Mouse (Mus musculus): ENCODE measurements at regions not wholly inside any gene's neighbourhood (a gene's known extent, or its start where the extent isn't known, plus 50 kb on each side); places are given as distances from the start of the nearest gene placed in this dataset.
A peak's percentile ranks its signal among the peaks of the same experiment; 100 is the strongest.

DNA sequence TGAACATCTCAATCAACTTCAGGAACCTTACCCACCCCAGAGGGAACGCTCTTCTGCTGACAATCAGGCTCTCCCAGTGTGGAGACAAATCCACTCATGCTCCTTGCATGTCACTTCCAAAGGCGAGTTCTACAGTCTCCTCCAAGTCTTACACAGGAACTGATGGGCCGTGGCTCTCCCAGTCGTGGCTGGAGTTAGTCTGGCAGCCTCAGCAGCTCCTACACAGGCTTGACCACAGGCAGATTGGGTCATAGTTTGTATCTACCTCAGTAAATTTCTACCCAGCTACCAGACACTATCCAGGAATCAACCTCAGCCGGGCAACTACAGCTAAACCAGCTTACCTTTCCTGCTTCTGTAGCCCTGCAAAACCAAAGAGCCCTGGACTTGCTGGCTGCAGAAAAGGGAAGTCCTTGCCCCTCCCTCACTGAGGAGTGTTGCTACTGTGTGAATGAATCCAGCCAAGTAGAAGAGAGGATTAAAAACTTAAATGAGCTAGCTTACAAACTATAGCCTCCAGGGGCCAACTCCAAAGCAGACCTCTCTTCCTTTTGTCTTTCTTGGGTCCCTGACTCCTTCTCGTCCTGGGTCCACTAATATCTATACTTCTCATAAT is 978.5 kb downstream of the 4930447A16Rik start:
- H3K4me3 ChIP-seq (ENCODE audit: low read depth, low read length), result no peak overlapping the region
- H3K27me3 ChIP-seq (replicated peaks; ENCODE audit: insufficient read depth, low read length), result no peaks in the 10 kb centered on the region
- ATAC-seq (no peak), DNase-seq (ENCODE audit: low spot score) (no peak)
- TF ChIP-seq CTCF (IDR thresholded peaks at IDR 0.05) (no peak), EP300 (IDR thresholded peaks at IDR 0.05) (no peak)
- WGBS, result 50% methylated on average over 6 of the region's 6 CpGs
- H3K4me1 ChIP-seq (ENCODE audit: insufficient read depth, low read depth, low read length), result no peaks in the 10 kb centered on the region
- no peak overlapping the region for H3K27ac ChIP-seq (ENCODE audit: low read length)
- no peaks in the 10 kb centered on the region for H3K36me3 ChIP-seq (ENCODE audit: insufficient read depth, low read length)
- no peak overlapping the region for H3K9ac ChIP-seq (replicated peaks; ENCODE audit: low read depth)
- no peak overlapping the region for H3K4me2 ChIP-seq (replicated peaks; ENCODE audit: low read depth, low read length)
- no peaks in the 10 kb centered on the region for H3K9me3 ChIP-seq (ENCODE audit: low read length)

- peak; percentile 72 for DNase-seq (ENCODE audit: low spot score)
These were observed 981.0 kb downstream of the 4930447A16Rik start for GRCm38 (mm10) chr15:38406114-38406960.

GRCm38 (mm10) chr15:38407476-38407875 is 982.1 kb downstream of the 4930447A16Rik start:
- TF ChIP-seq CTCF (IDR thresholded peaks at IDR 0.05), result no peak
- TF ChIP-seq EP300 (IDR thresholded peaks at IDR 0.05), result no peak
- Histone ChIP-seq H3K27ac (ENCODE audit: low read length) (no peak overlapping the region), H3K9ac (replicated peaks; ENCODE audit: low read depth) (no peak overlapping the region), H3K4me3 (ENCODE audit: low read depth, low read length) (no peak overlapping the region), H3K4me1 (ENCODE audit: insufficient read depth, low read depth, low read length) (no peaks in the 10 kb centered on the region), H3K27me3 (replicated peaks; ENCODE audit: insufficient read depth, low read length) (no peaks in the 10 kb centered on the region), H3K9me3 (ENCODE audit: low read length) (no peaks in the 10 kb centered on the region), H3K36me3 (ENCODE audit: insufficient read depth, low read length) (no peaks in the 10 kb centered on the region), H3K4me2 (replicated peaks; ENCODE audit: low read depth, low read length) (no peak overlapping the region)
- no peak for DNase-seq (ENCODE audit: low spot score)
- ATAC-seq, result no peak
- WGBS, result 65% methylated on average over 5 of the region's 5 CpGs

More at GRCm38 (mm10) chr15:38406114-38406960, 981.0 kb downstream of the 4930447A16Rik start:
- peak; percentile 77 for ATAC-seq
- WGBS, result 29% methylated on average over 13 of the region's 13 CpGs
- no peaks in the 10 kb centered on the region for H3K27me3 ChIP-seq (replicated peaks; ENCODE audit: insufficient read depth, low read length)
- no peaks in the 10 kb centered on the region for H3K9me3 ChIP-seq (ENCODE audit: low read length)
- H3K4me2 ChIP-seq (replicated peaks; ENCODE audit: low read depth, low read length), result no peak overlapping the region
- H3K27ac ChIP-seq (ENCODE audit: low read length), result no peak overlapping the region
- H3K4me1 ChIP-seq (ENCODE audit: insufficient read depth, low read depth, low read length), result no peaks in the 10 kb centered on the region
- H3K36me3 ChIP-seq (ENCODE audit: insufficient read depth, low read length), result no peaks in the 10 kb centered on the region
- TF ChIP-seq CTCF (IDR thresholded peaks at IDR 0.05), result no peak
- no peak for TF ChIP-seq EP300 (IDR thresholded peaks at IDR 0.05)
- no peak overlapping the region for H3K9ac ChIP-seq (replicated peaks; ENCODE audit: low read depth)
- no peak overlapping the region for H3K4me3 ChIP-seq (ENCODE audit: low read depth, low read length)

DNA sequence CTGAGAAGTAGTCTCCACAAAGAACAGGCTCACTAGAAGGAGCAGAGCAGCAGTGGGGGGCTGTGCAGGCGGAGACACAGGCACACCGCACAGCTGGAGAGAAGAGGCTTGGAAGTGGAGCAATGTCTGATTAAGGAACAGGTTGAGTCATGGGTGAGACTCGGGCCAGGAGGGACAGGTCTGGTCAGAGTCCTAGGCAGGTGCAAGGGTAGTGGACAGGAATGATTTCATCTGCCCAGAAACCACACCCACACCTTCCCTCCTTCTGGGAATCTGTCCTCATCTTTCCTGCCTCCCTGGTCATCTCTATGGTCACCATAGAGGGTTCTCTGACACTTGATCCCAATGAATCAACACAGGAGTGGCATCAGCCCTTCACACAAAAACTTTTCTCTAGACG is 983.8 kb downstream of the 4930447A16Rik start:
- Histone ChIP-seq H3K27me3 (replicated peaks; ENCODE audit: insufficient read depth, low read length) (no peaks in the 10 kb centered on the region), H3K9me3 (ENCODE audit: low read length) (no peaks in the 10 kb centered on the region), H3K27ac (ENCODE audit: low read length) (no peak overlapping the region), H3K4me3 (ENCODE audit: low read depth, low read length) (no peak overlapping the region), H3K9ac (replicated peaks; ENCODE audit: low read depth) (no peak overlapping the region), H3K4me1 (ENCODE audit: insufficient read depth, low read depth, low read length) (no peaks in the 10 kb centered on the region), H3K36me3 (ENCODE audit: insufficient read depth, low read length) (no peaks in the 10 kb centered on the region), H3K4me2 (replicated peaks; ENCODE audit: low read depth, low read length) (no peak overlapping the region)
- DNase-seq (ENCODE audit: low spot score) (peak; percentile 38), ATAC-seq (peak; percentile 37; the same call in 1 of the 2 replicates)
- TF ChIP-seq CTCF (IDR thresholded peaks at IDR 0.05) (no peak), EP300 (IDR thresholded peaks at IDR 0.05) (no peak)
- 49% methylated on average over 4 of the region's 4 CpGs for WGBS

GRCm38 (mm10) chr15:38410462-38410861 is 985.1 kb downstream of the 4930447A16Rik start:
- WGBS, result 89% methylated on average over 1 of the region's 1 CpGs
- H3K27me3 ChIP-seq (replicated peaks; ENCODE audit: insufficient read depth, low read length), result no peaks in the 10 kb centered on the region
- H3K4me2 ChIP-seq (replicated peaks; ENCODE audit: low read depth, low read length), result no peak overlapping the region
- no peak for ATAC-seq
- TF ChIP-seq EP300 (IDR thresholded peaks at IDR 0.05) (no peak), CTCF (IDR thresholded peaks at IDR 0.05) (no peak)
- H3K9me3 ChIP-seq (ENCODE audit: low read length), result no peaks in the 10 kb centered on the region
- H3K27ac ChIP-seq (ENCODE audit: low read length), result no peak overlapping the region
- no peak overlapping the region for H3K4me3 ChIP-seq (ENCODE audit: low read depth, low read length)
- DNase-seq (ENCODE audit: low spot score), result no peak
- no peaks in the 10 kb centered on the region for H3K4me1 ChIP-seq (ENCODE audit: insufficient read depth, low read depth, low read length)
- H3K36me3 ChIP-seq (ENCODE audit: insufficient read depth, low read length), result no peaks in the 10 kb centered on the region
- no peak overlapping the region for H3K9ac ChIP-seq (replicated peaks; ENCODE audit: low read depth)

DNA sequence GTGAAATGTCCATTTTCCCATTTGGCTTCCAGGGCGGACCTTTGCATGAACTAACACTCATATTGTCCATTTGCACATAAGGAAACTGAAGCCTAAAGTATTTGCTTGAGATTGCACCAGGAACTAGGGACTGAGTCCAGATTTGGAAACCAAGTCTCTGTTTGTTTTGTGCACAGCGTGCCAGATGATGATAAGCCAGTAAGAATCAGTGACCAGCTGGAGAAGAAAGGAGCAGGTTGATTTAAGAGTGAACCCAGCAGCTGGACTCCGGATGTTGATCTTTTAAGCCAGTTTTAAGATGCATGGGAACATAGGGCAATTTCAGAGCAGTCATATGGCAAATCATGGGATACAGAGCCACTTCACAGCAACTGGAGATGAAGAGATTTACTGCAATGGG is 987.1 kb downstream of the 4930447A16Rik start:
- no peak overlapping the region for H3K4me3 ChIP-seq (ENCODE audit: low read depth, low read length)
- no peak overlapping the region for H3K27ac ChIP-seq (ENCODE audit: low read length)
- no peaks in the 10 kb centered on the region for H3K4me1 ChIP-seq (ENCODE audit: insufficient read depth, low read depth, low read length)
- no peak overlapping the region for H3K4me2 ChIP-seq (replicated peaks; ENCODE audit: low read depth, low read length)
- no peak overlapping the region for H3K9ac ChIP-seq (replicated peaks; ENCODE audit: low read depth)
- DNase-seq (ENCODE audit: low spot score) (peak; percentile 30), ATAC-seq (no peak)
- 58% methylated on average over 3 of the region's 3 CpGs for WGBS
- H3K27me3 ChIP-seq (replicated peaks; ENCODE audit: insufficient read depth, low read length), result no peaks in the 10 kb centered on the region
- H3K36me3 ChIP-seq (ENCODE audit: insufficient read depth, low read length), result no peaks in the 10 kb centered on the region
- no peaks in the 10 kb centered on the region for H3K9me3 ChIP-seq (ENCODE audit: low read length)
- no peak for TF ChIP-seq CTCF (IDR thresholded peaks at IDR 0.05)
- no peak for TF ChIP-seq EP300 (IDR thresholded peaks at IDR 0.05)

Measured in lung, postnatal 0 days (tissue).